Mouse (Mus musculus) layer of hippocampus, postnatal 10 days (tissue): ENCODE data around the gene Nr0b2. TPM values are rescaled to one million over a fixed set of nuclear protein-coding genes. Genes with fewer than 3 reads are reported as not detected.
"Not testable (repeated sequence)": the region's sequence is repeated elsewhere in the genome, so short reads cannot be mapped to it uniquely, and the experiment has no call there.

ENCODE experiments used
- DNase-seq, 2 experiments: peaks; one replicate each; pipeline ENCODE4 v3.0.0; 2021; ENCODE audit warnings: low spot score in 2 of 2
- long read RNA-seq: library from polyadenylated mRNA; stranded (forward); transcript quantifications from one replicate; pipeline ENCODE4 v2.0.0, GENCODE M21; 2023
- total RNA-seq, 2 experiments: library from RNA; stranded (reverse); gene quantifications; 2 replicates each; pipeline ENCODE4 v1.2.3; 2021

The Nr0b2 gene
- total RNA-seq: not detected
- long read RNA-seq: 0 reads

- DNase-seq: no peak
These were observed at the start of gene Nr0b2 for GRCm38 (mm10) chr4:133552768-133553447. TSS of gene Nr0b2 (plus strand) at chr4:133553376.

DNA sequence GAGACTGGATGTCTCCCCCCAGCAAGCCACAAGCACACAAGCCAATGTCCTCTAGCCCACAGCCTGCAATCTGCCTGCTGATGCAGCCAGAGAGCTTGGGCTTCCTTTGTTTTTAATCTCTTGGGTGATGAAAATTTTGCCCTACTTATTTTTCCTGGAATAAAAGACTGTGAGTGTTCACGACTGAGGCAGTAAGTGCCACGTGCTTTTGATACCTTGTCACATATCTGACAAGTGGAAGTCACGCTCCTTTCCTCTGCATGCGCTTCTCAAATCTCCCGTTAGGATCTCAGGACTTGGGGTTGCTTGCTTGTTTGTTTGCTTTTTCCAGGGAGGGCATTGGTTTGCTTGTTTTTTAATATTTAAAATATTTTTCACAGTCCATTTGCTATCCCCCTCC lies 48.9 kb upstream of the Nr0b2 start:
- no peak for DNase-seq

GRCm38 (mm10) chr4:133504755-133505485 lies 48.3 kb upstream of the Nr0b2 start:
- no peak for DNase-seq

GRCm38 (mm10) chr4:133506573-133506972 lies 46.6 kb upstream of the Nr0b2 start:
- DNase-seq: no peak

- peak; percentile 49 to 60 for DNase-seq
These were observed 44.2 kb upstream of the Nr0b2 start for GRCm38 (mm10) chr4:133508990-133509389.

GRCm38 (mm10) chr4:133511050-133511449 lies 42.1 kb upstream of the Nr0b2 start:
- no peak for DNase-seq

DNA sequence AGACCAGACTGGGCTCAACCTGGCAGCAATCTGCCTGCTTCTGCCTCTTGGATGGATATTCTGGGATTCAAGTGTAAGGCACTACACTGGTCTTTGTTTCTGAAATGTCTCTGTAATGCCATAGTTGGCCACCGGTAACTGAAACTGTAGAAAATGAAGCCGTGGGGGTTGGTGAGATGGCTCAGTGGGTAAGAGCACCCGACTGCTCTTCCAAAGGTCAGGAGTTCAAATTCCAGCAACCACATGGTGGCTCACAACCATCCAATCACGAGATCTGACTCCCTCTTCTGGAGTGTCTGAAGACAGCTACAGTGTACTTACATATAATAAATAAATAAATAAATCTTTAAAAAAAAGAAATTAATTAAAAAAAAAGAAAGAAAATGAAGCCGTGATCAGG lies 40.7 kb upstream of the Nr0b2 start:
- DNase-seq: not testable (repeated sequence)

DNA sequence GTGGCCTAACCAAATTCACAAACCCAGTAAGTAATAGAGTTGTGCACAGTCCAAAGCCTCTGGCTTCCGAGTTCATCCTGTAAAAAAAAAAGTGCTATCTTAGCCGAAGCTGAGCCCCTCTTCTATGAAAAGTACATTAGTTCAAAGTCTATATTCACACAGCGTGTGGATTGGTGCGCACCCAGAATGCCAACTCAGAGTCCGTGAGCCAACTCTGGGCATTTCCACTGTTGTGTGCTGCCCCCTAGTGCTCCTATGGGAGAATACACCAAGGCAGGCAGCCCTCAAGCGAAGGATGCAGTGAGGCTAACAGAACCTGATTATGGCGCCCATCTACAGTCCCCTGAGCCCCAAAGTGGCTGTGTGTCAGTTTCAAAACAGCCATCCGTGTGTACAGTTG lies 40.2 kb upstream of the Nr0b2 start:
- DNase-seq: peak; percentile 86 to 89

- no peak for DNase-seq
These were observed 34.4 kb upstream of the Nr0b2 start, which contains the start of gene Kdf1 for GRCm38 (mm10) chr4:133518601-133519368. TSS of gene Kdf1 (plus strand) at chr4:133518963.

DNA sequence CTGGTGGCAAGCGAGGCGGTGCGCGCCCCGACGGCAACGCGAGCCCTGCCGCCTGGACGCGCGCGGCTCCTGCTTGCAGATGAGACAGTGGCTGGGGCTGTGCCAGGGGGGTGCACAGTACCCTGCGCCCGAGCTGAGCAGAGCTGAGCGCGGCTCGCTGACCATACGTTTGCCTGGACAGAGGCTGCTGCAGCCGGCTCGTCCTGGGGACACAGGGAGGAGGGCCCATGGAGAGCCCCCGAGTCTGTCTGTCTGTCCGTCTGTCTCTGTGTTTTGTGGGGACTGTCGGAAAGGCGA lies 33.9 kb upstream of the Nr0b2 start:
- no peak for DNase-seq

DNA sequence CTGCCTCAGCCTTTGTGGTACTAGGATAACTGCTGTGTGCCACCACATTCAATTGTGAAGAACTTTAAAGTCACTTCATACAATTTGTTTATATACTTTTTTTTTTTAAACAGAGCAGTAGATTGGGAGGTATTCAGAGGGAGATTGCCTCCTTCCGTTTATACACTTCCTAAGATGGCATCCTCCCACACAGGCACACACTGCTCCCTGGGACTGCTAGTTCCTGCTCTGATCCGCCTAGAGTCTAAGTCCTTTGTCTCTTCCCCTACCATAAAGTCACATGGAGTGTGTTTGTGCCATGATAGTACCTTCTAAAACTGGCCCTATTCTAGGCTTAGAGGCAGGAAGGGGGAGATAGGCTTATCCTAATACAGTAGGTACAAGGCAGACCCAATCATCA lies 31.7 kb upstream of the Nr0b2 start:
- no peak for DNase-seq

- DNase-seq: no peak
These were observed 25.4 kb upstream of the Nr0b2 start for GRCm38 (mm10) chr4:133527788-133528187.

- DNase-seq: no peak
These were observed 20.4 kb upstream of the Nr0b2 start for GRCm38 (mm10) chr4:133532777-133533176.

DNA sequence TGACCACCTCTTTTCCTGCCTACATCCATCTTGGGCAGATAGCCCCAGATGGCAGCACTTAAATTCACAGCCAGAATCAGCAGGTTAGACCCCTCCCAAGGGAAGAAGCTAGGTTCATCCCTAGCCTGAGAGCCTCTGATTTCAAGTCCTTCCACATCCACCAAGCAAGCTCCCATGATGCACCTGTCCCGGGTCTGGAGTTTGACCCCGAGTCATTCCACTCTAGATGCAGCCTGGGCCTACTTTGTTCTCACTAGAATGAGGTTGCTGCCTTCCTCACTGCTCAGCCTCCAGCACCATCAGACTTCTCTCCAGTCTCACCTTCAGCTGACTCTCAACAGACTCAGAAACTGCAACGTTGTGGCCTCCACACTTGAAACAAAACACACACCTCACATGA lies 17.1 kb upstream of the Nr0b2 start:
- no peak for DNase-seq

GRCm38 (mm10) chr4:133536652-133537051 lies 16.5 kb upstream of the Nr0b2 start:
- DNase-seq: no peak

GRCm38 (mm10) chr4:133545272-133546231 lies 7.6 kb upstream of the Nr0b2 start, which contains the start of gene Nudc:
TSS of gene Nudc (minus strand) at chr4:133545996.
- DNase-seq: peak; percentile 93 to 96

DNA sequence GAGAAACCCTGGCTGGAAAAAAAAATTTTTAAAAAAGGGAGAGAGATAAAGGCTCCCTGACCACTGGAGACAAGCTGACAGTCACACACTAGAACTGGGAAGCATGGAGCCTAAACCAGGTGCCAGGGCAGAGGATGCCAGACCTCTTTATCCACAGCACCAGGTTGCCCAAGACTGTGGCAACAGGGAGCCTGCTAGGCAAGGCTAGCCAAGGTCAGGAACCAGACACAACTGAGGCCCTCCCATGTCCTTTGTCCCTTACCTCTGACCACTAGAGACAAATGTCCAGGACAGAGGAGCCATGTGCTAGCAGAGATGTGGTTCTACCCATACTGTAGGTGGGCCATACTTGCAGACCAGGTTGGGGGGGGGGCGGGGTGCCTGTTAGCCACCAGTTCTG lies 1.1 kb upstream of the Nr0b2 start:
- DNase-seq: no peak

- no peak for DNase-seq
These were observed 513 bp downstream of the Nr0b2 start for GRCm38 (mm10) chr4:133553448-133554330.

DNA sequence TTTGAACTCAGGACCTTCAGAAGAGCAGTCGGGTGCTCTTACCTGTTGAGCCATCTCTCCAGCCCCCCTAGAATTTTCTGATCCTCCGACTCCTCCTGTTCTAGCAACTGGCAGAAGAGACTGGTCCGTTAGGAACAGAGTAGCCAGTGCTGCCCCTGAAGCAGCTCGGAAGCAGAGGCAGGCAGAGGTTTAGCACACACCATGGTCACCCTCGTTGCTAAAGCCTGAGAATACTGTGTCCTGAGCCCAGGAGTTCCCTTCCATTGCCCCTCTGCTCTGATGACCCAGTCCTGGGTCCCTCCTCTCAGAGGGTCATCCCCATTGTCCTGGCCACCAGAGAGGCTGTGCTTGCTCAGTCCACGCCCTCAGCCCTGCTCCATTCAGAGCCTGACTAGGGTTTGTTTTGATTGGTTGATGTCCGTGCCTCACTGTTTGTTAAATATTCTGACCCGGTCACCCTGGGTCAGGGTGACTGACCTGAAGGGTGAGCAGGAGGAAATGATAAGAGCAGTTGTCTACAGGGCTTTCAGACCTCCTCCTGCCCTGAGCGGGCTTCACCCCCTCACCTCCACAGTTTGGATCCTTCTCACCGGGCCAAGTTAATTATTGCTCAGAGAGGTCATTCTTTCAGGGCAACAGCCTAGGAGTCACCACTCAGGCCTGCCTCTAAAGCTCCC lies 4.0 kb downstream of the Nr0b2 start:
- DNase-seq: no peak
